Mouse (Mus musculus): Measurements from ENCODE around the gene Prpf40b. TPM values are rescaled to one million over a fixed set of nuclear protein-coding genes. Genes with fewer than 3 reads are reported as not detected.

Gene Prpf40b
- polyA plus RNA-seq, 1 experiment from 2014 or later, result 30.5 TPM

GRCm38 (mm10) chr15:99332111-99332510, 37.2 kb downstream of the Prpf40b start:
- no peaks in the 10 kb centered on the region for H3K27me3 ChIP-seq (replicated peaks; ENCODE audit: control insufficient read depth, insufficient read depth, low read length)
- H3K4me2 ChIP-seq, result peak overlapping the region; percentile 21; the same call in 1 of the 2 replicates
- H3K9me3 ChIP-seq (ENCODE audit: control insufficient read depth, low read length), result no peaks in the 10 kb centered on the region
- H3K4me1 ChIP-seq (replicated peaks; ENCODE audit: control insufficient read depth, insufficient read depth, low read length), result peaks cover 62% of the 10 kb centered on the region
- peak overlapping the region; percentile 32; the same call in 1 of the 2 replicates for H3K9ac ChIP-seq (ENCODE audit: low read depth, low read length)
- no peak overlapping the region for H3K4me3 ChIP-seq (ENCODE audit: low read depth, low read length)
- no peak for DNase-seq (ENCODE audit: low spot score)
- peaks cover 7% of the 10 kb centered on the region; the same call in 1 of the 2 replicates for H3K36me3 ChIP-seq (ENCODE audit: control insufficient read depth, insufficient read depth, low read length)
- peak overlapping the region; percentile 94 for H3K27ac ChIP-seq (ENCODE audit: low read depth, low read length)
- no peak for ATAC-seq (replicated peaks; ENCODE audit: low FRiP score)

- H3K4me3 ChIP-seq (ENCODE audit: low read depth, low read length), result no peak overlapping the region
- no peaks in the 10 kb centered on the region for H3K27me3 ChIP-seq (replicated peaks; ENCODE audit: control insufficient read depth, insufficient read depth, low read length)
- H3K4me2 ChIP-seq, result peak overlapping the region; percentile 26
- H3K9ac ChIP-seq (ENCODE audit: low read depth, low read length), result peak overlapping the region; percentile 23; the same call in 1 of the 2 replicates
- ATAC-seq (replicated peaks; ENCODE audit: low FRiP score), result peak; percentile 78
- H3K4me1 ChIP-seq (replicated peaks; ENCODE audit: control insufficient read depth, insufficient read depth, low read length), result peaks cover 62% of the 10 kb centered on the region
- H3K36me3 ChIP-seq (ENCODE audit: control insufficient read depth, insufficient read depth, low read length), result peaks cover 1% of the 10 kb centered on the region; the same call in 1 of the 2 replicates
- H3K27ac ChIP-seq (ENCODE audit: low read depth, low read length), result peak overlapping the region; percentile 94
- WGBS, result 12% methylated on average over 9 of the region's 9 CpGs
- peak; percentile 73 for DNase-seq (ENCODE audit: low spot score)
- no peaks in the 10 kb centered on the region for H3K9me3 ChIP-seq (ENCODE audit: control insufficient read depth, low read length)
These were observed 38.2 kb downstream of the Prpf40b start for GRCm38 (mm10) chr15:99332921-99333675.

GRCm38 (mm10) chr15:99333676-99334065, 38.8 kb downstream of the Prpf40b start:
- Histone ChIP-seq H3K4me3 (ENCODE audit: low read depth, low read length) (no peak overlapping the region), H3K9me3 (ENCODE audit: control insufficient read depth, low read length) (no peaks in the 10 kb centered on the region), H3K36me3 (ENCODE audit: control insufficient read depth, insufficient read depth, low read length) (no peaks in the 10 kb centered on the region), H3K27ac (ENCODE audit: low read depth, low read length) (peak overlapping the region; percentile 94), H3K4me2 (peak overlapping the region; percentile 26; the same call in 1 of the 2 replicates), H3K27me3 (replicated peaks; ENCODE audit: control insufficient read depth, insufficient read depth, low read length) (no peaks in the 10 kb centered on the region), H3K9ac (ENCODE audit: low read depth, low read length) (0 out of 2 replicates have a peak overlapping the region, but pooled peaks have one; percentile 8), H3K4me1 (replicated peaks; ENCODE audit: control insufficient read depth, insufficient read depth, low read length) (peaks cover 62% of the 10 kb centered on the region)
- WGBS, result 68% methylated on average over 3 of the region's 3 CpGs
- DNase-seq (ENCODE audit: low spot score) (no peak), ATAC-seq (replicated peaks; ENCODE audit: low FRiP score) (no peak)

GRCm38 (mm10) chr15:99334500-99334899, 39.6 kb downstream of the Prpf40b start:
- Histone ChIP-seq H3K9me3 (ENCODE audit: control insufficient read depth, low read length) (no peaks in the 10 kb centered on the region), H3K36me3 (ENCODE audit: control insufficient read depth, insufficient read depth, low read length) (no peaks in the 10 kb centered on the region), H3K27ac (ENCODE audit: low read depth, low read length) (peak overlapping the region; percentile 94; the same call in 1 of the 2 replicates), H3K9ac (ENCODE audit: low read depth, low read length) (no peak overlapping the region), H3K4me1 (replicated peaks; ENCODE audit: control insufficient read depth, insufficient read depth, low read length) (peaks cover 61% of the 10 kb centered on the region), H3K27me3 (replicated peaks; ENCODE audit: control insufficient read depth, insufficient read depth, low read length) (no peaks in the 10 kb centered on the region), H3K4me2 (no peak overlapping the region), H3K4me3 (ENCODE audit: low read depth, low read length) (no peak overlapping the region)
- DNase-seq (ENCODE audit: low spot score), result no peak
- ATAC-seq (replicated peaks; ENCODE audit: low FRiP score), result no peak
- WGBS, result 68% methylated on average over 6 of the region's 6 CpGs

GRCm38 (mm10) chr15:99335801-99336320, 41.0 kb downstream of the Prpf40b start:
- H3K27ac ChIP-seq (ENCODE audit: low read depth, low read length), result 0 out of 2 replicates have a peak overlapping the region, but pooled peaks have one; percentile 16
- no peaks in the 10 kb centered on the region for H3K27me3 ChIP-seq (replicated peaks; ENCODE audit: control insufficient read depth, insufficient read depth, low read length)
- H3K9ac ChIP-seq (ENCODE audit: low read depth, low read length), result no peak overlapping the region

GRCm38 (mm10) chr15:99338916-99339315, 44.0 kb downstream of the Prpf40b start:
- Histone ChIP-seq H3K4me1 (replicated peaks; ENCODE audit: control insufficient read depth, insufficient read depth, low read length) (peaks cover 56% of the 10 kb centered on the region), H3K9ac (ENCODE audit: low read depth, low read length) (no peak overlapping the region), H3K27me3 (replicated peaks; ENCODE audit: control insufficient read depth, insufficient read depth, low read length) (0 out of 2 replicates have a peak, but pooled peaks cover 3% of the 10 kb centered on the region), H3K27ac (ENCODE audit: low read depth, low read length) (no peak overlapping the region), H3K4me3 (ENCODE audit: low read depth, low read length) (no peak overlapping the region), H3K4me2 (no peak overlapping the region), H3K36me3 (ENCODE audit: control insufficient read depth, insufficient read depth, low read length) (no peaks in the 10 kb centered on the region), H3K9me3 (ENCODE audit: control insufficient read depth, low read length) (no peaks in the 10 kb centered on the region)
- DNase-seq (ENCODE audit: low spot score) (no peak), ATAC-seq (replicated peaks; ENCODE audit: low FRiP score) (no peak)
- WGBS, result 72% methylated on average over 2 of the region's 2 CpGs

More at GRCm38 (mm10) chr15:99335801-99336320, 41.0 kb downstream of the Prpf40b start:
- ATAC-seq (replicated peaks; ENCODE audit: low FRiP score), result no peak
- no peaks in the 10 kb centered on the region for H3K36me3 ChIP-seq (ENCODE audit: control insufficient read depth, insufficient read depth, low read length)
- H3K4me3 ChIP-seq (ENCODE audit: low read depth, low read length), result no peak overlapping the region
- no peak for DNase-seq (ENCODE audit: low spot score)
- H3K9me3 ChIP-seq (ENCODE audit: control insufficient read depth, low read length), result no peaks in the 10 kb centered on the region
- WGBS, result 68% methylated on average over 8 of the region's 8 CpGs
- H3K4me1 ChIP-seq (replicated peaks; ENCODE audit: control insufficient read depth, insufficient read depth, low read length), result peaks cover 63% of the 10 kb centered on the region
- H3K4me2 ChIP-seq, result no peak overlapping the region

GRCm38 (mm10) chr15:99339669-99340068, 44.8 kb downstream of the Prpf40b start:
- H3K9me3 ChIP-seq (ENCODE audit: control insufficient read depth, low read length), result no peaks in the 10 kb centered on the region
- no peak overlapping the region for H3K9ac ChIP-seq (ENCODE audit: low read depth, low read length)
- DNase-seq (ENCODE audit: low spot score), result no peak
- H3K27ac ChIP-seq (ENCODE audit: low read depth, low read length), result no peak overlapping the region
- peaks cover 55% of the 10 kb centered on the region for H3K4me1 ChIP-seq (replicated peaks; ENCODE audit: control insufficient read depth, insufficient read depth, low read length)
- 0 out of 2 replicates have a peak, but pooled peaks cover 3% of the 10 kb centered on the region for H3K27me3 ChIP-seq (replicated peaks; ENCODE audit: control insufficient read depth, insufficient read depth, low read length)
- no peak for ATAC-seq (replicated peaks; ENCODE audit: low FRiP score)
- WGBS, result 45% methylated on average over 6 of the region's 6 CpGs
- H3K4me2 ChIP-seq, result peak overlapping the region; percentile 11; the same call in 1 of the 2 replicates
- H3K4me3 ChIP-seq (ENCODE audit: low read depth, low read length), result no peak overlapping the region
- no peaks in the 10 kb centered on the region for H3K36me3 ChIP-seq (ENCODE audit: control insufficient read depth, insufficient read depth, low read length)

GRCm38 (mm10) chr15:99341102-99341501, 46.2 kb downstream of the Prpf40b start:
- ATAC-seq (replicated peaks; ENCODE audit: low FRiP score), result no peak; the same call in 1 of the 2 replicates
- no peak for DNase-seq (ENCODE audit: low spot score)
- Histone ChIP-seq H3K4me2 (no peak overlapping the region), H3K4me3 (ENCODE audit: low read depth, low read length) (no peak overlapping the region), H3K9me3 (ENCODE audit: control insufficient read depth, low read length) (no peaks in the 10 kb centered on the region), H3K27me3 (replicated peaks; ENCODE audit: control insufficient read depth, insufficient read depth, low read length) (0 out of 2 replicates have a peak, but pooled peaks cover 3% of the 10 kb centered on the region), H3K9ac (ENCODE audit: low read depth, low read length) (no peak overlapping the region), H3K36me3 (ENCODE audit: control insufficient read depth, insufficient read depth, low read length) (no peaks in the 10 kb centered on the region), H3K4me1 (replicated peaks; ENCODE audit: control insufficient read depth, insufficient read depth, low read length) (peaks cover 45% of the 10 kb centered on the region), H3K27ac (ENCODE audit: low read depth, low read length) (no peak overlapping the region)
- WGBS, result 40% methylated on average over 3 of the region's 3 CpGs

Measured in liver, embryonic 11.5 days (tissue).